Mouse (Mus musculus) bone marrow, adult 2 months (tissue): ENCODE measurements around the gene Asb2.

Experiments used
- CTCF ChIP-seq: fragments of 200-500 bp; IDR thresholded peaks from 2 replicates; pipeline ENCODE4 v1.5.1; 2011; ENCODE audit warnings: low read length, control low read depth; ENCODE audit not compliant: control insufficient read depth, insufficient read depth
- POLR2A ChIP-seq: fragments of 200-500 bp; IDR thresholded peaks from 2 replicates; pipeline ENCODE4 v1.6.1; 2011; ENCODE audit warnings: low read depth, mild to moderate bottlenecking, control low read depth, low read length, borderline replicate concordance; ENCODE audit not compliant: control insufficient read depth

DNA sequence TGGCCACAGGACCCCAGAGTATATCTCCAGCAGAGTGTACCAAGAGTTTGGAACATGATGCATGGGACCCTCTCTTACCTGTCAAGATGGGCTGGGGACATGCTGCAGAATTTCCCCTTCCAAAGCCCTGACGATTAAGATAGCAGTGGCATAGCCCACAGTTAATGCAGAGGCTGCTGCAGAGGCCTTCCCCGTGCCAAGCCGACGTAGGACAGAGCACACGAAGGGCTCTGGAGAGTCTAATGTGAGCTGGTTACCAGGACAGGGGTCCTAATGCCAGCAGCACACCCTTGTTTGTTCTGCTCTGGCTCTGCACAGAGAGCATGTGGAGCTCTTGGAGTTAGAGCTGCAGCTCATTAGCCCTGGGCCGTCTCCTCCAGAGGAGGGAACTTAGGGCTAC lies 42.5 kb downstream of the Asb2 start:
- TF ChIP-seq POLR2A, result no peak
- TF ChIP-seq CTCF, result no peak
